Mouse (Mus musculus) cerebellum, postnatal 4 days (tissue): ENCODE measurements around the gene Mef2d.
A peak's percentile ranks its signal among the peaks of the same experiment; 100 is the strongest.

ENCODE experiments used
- DNase-seq, 2 experiments: peaks; one replicate each; pipeline ENCODE4 v3.0.0; 2022; ENCODE audit warnings: low spot score in 2 of 2, mixed read lengths in 1 of 2

Gene Mef2d

GRCm38 (mm10) chr3:88137821-88138220 lies 4.4 kb upstream of the Mef2d start:
- no peak for DNase-seq

GRCm38 (mm10) chr3:88138336-88139242 lies 3.6 kb upstream of the Mef2d start:
- peak; percentile 69 to 87 for DNase-seq

GRCm38 (mm10) chr3:88139243-88140177 lies 2.7 kb upstream of the Mef2d start:
- peak in 1 of 2 experiments; percentile 42 for DNase-seq

GRCm38 (mm10) chr3:88140178-88140902 lies 1.8 kb upstream of the Mef2d start:
- DNase-seq: no peak

- no peak for DNase-seq
These were observed 1.2 kb upstream of the Mef2d start for GRCm38 (mm10) chr3:88140903-88141430.

- no peak for DNase-seq
These were observed 759 bp upstream of the Mef2d start for GRCm38 (mm10) chr3:88141439-88141786.

- no peak for DNase-seq
These were observed 359 bp downstream of the Mef2d start for GRCm38 (mm10) chr3:88142546-88142915.

GRCm38 (mm10) chr3:88142916-88143771 lies 972 bp downstream of the Mef2d start:
- DNase-seq: peak in 1 of 2 experiments; percentile 43

- no peak for DNase-seq
These were observed 1.9 kb downstream of the Mef2d start for GRCm38 (mm10) chr3:88143961-88144486.

GRCm38 (mm10) chr3:88144648-88145410 lies 2.7 kb downstream of the Mef2d start:
- DNase-seq: no peak

GRCm38 (mm10) chr3:88145411-88145782 lies 3.2 kb downstream of the Mef2d start:
- DNase-seq: no peak

GRCm38 (mm10) chr3:88145952-88146351 lies 3.8 kb downstream of the Mef2d start:
- DNase-seq: no peak

- DNase-seq: no peak
These were observed 4.4 kb downstream of the Mef2d start for GRCm38 (mm10) chr3:88146376-88147112.

- DNase-seq: no peak
These were observed 5.3 kb downstream of the Mef2d start for GRCm38 (mm10) chr3:88147444-88147843.

- DNase-seq: no peak
These were observed 5.7 kb downstream of the Mef2d start for GRCm38 (mm10) chr3:88147866-88148265.

GRCm38 (mm10) chr3:88148354-88148753 lies 6.2 kb downstream of the Mef2d start:
- DNase-seq: no peak

- DNase-seq: peak in 1 of 2 experiments; percentile 52
These were observed 6.8 kb downstream of the Mef2d start for GRCm38 (mm10) chr3:88148776-88149509.

GRCm38 (mm10) chr3:88149510-88149974 lies 7.4 kb downstream of the Mef2d start:
- no peak for DNase-seq
